Mouse (Mus musculus) forebrain, embryonic 16.5 days (tissue): ENCODE results near the gene Plcb1. TPM values are rescaled to one million over a fixed set of nuclear protein-coding genes. Genes with fewer than 3 reads are reported as not detected.

ENCODE experiments used
- ATAC-seq: fragments of 200-750 bp; cut with Nextera tagmentation; 2 replicates; pipeline ENCODE4 v1.8.0; 2017; ENCODE audit warnings: mild to moderate bottlenecking, moderate library complexity
- H3K27ac ChIP-seq: fragments of 300-500 bp; sonication (generic); 2 replicates; pipeline ENCODE4 v1.5.1; 2014; ENCODE audit warnings: low read length, control low read depth
- H3K27me3 ChIP-seq: fragments of 300-500 bp; sonication (generic); replicated peaks from 2 replicates; pipeline ENCODE4 v1.6.1; 2014; ENCODE audit warnings: low read length; ENCODE audit not compliant: control insufficient read depth, insufficient read depth
- H3K36me3 ChIP-seq: fragments of 300-500 bp; sonication (generic); 2 replicates; pipeline ENCODE4 v1.6.1; 2014; ENCODE audit not compliant: control insufficient read depth, insufficient read depth
- H3K4me1 ChIP-seq: fragments of 300-500 bp; sonication (generic); replicated peaks from 2 replicates; pipeline ENCODE4 v1.6.1; 2014; ENCODE audit warnings: low read length; ENCODE audit not compliant: control insufficient read depth, insufficient read depth
- H3K4me2 ChIP-seq: fragments of 300-500 bp; sonication (generic); 2 replicates; pipeline ENCODE4 v1.6.1; 2014; ENCODE audit warnings: mild to moderate bottlenecking, low read length, control low read depth
- H3K4me3 ChIP-seq: fragments of 300-500 bp; sonication (generic); replicated peaks from 2 replicates; pipeline ENCODE4 v1.5.1; 2014; ENCODE audit warnings: mild to moderate bottlenecking, low read length, control low read depth
- H3K9ac ChIP-seq: fragments of 300-500 bp; sonication (generic); replicated peaks from 2 replicates; pipeline ENCODE4 v1.6.1; 2014; ENCODE audit warnings: low read depth, low read length, control low read depth
- H3K9me3 ChIP-seq: fragments of 300-500 bp; sonication (generic); 2 replicates; pipeline ENCODE4 v1.6.1; 2016; ENCODE audit warnings: low read length; ENCODE audit not compliant: control insufficient read depth
- whole genome bisulfite sequencing: fragments of 180-500 bp; shearing (Covaris S2); extraction: QIAGEN DNeasy Blood & Tissue Kit; methylation state at CpG from one replicate; pipeline ENCODE4 v1.1.7; 2014; 5-methylcytosine and 5-hydroxymethylcytosine counted together
- polyA plus RNA-seq: library from polyadenylated mRNA; unstranded; fragments of >200 nt; fragmentation: Nextera tagmentation; extraction: Ambion mirVana; gene quantifications from 2 replicates; pipeline ENCODE4 v1.2.1, GENCODE M21; 2015

Plcb1 gene
- polyA plus RNA-seq, 1 experiment from 2014 or later, result 49.4 TPM

GRCm38 (mm10) chr2:134787336-134788095, 1.6 kb downstream of the Plcb1 start:
- ATAC-seq, result no peak
- Histone ChIP-seq H3K4me3 (peak overlapping the region; percentile 78), H3K36me3 (no peaks in the 10 kb centered on the region), H3K27ac (no peak overlapping the region), H3K4me1 (peaks cover 7% of the 10 kb centered on the region; the same call in 1 of the 2 replicates), H3K4me2 (peak overlapping the region; percentile 54), H3K27me3 (no peaks in the 10 kb centered on the region), H3K9ac (peak overlapping the region; percentile 87), H3K9me3 (no peaks in the 10 kb centered on the region)
- 24% methylated on average over 12 of the region's 12 CpGs for WGBS

DNA sequence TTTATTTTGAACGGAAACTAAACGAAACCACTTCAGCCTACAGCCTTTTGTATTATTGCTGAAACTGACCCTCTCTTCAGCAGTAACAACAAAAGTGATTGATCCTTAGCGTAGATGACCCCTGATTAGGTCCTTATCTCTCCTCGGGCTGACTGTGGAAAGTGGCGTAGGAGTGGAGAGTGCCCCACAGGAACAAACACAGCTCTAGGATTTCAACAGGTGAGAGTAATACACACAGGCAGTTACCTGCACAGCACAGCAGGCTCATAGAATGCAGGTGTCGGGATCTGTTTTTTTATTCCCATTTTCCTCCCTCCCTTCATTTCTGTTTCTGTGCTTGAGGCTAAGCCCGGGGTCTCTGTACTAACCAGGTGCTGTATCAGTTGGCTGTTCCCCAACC, 7.1 kb downstream of the Plcb1 start:
- H3K4me1 ChIP-seq, result no peaks in the 10 kb centered on the region
- no peaks in the 10 kb centered on the region for H3K9me3 ChIP-seq
- H3K9ac ChIP-seq, result no peak overlapping the region
- no peaks in the 10 kb centered on the region for H3K27me3 ChIP-seq
- H3K4me2 ChIP-seq, result no peak overlapping the region
- no peak overlapping the region for H3K4me3 ChIP-seq
- WGBS, result 88% methylated on average over 7 of the region's 7 CpGs
- H3K27ac ChIP-seq, result no peak overlapping the region
- no peak for ATAC-seq
- H3K36me3 ChIP-seq, result no peaks in the 10 kb centered on the region

DNA sequence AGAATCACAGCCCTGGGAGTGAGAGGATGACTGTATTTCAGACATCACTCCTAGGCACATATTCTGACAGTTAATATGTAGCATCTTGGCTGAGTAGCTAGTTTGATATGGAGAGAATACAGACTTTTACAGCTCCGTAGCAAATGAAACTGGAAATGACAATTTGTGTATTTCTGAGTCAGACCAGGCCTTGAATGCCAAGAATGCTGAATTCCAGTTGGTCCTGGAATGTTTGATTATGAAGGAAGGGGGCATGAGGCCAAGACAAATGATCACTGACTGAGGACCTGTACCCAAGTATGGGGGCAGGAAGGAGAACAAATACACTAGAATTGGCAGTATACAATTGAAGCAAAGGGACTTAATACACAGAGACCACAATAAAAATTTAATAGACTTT, 14.4 kb downstream of the Plcb1 start:
- WGBS, result 68% methylated on average over 1 of the region's 1 CpGs
- no peak overlapping the region for H3K4me3 ChIP-seq
- no peaks in the 10 kb centered on the region for H3K27me3 ChIP-seq

DNA sequence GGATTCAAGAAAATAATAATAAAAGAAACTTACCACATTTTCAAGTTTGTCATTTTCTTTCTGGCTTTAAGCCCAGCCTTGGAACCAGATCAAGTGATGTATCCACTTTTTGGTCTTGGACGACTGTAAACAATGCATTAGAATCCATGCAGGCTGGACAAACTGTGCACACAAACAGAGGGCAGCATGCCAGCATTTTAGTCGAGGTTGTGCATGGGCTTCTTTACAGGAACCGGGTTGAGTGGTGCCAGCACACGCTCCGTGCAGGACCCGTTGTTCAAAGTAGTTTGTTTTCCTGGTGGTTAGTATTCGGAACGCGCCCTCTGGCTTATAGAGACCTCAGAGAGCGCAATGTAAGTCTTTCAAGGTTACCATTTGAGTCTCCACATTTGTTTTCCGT, 30.5 kb downstream of the Plcb1 start:
- Histone ChIP-seq H3K27me3 (no peaks in the 10 kb centered on the region), H3K4me2 (no peak overlapping the region), H3K9me3 (no peaks in the 10 kb centered on the region), H3K4me3 (no peak overlapping the region), H3K36me3 (no peaks in the 10 kb centered on the region), H3K9ac (no peak overlapping the region), H3K4me1 (peaks cover 6% of the 10 kb centered on the region; the same call in 1 of the 2 replicates), H3K27ac (no peak overlapping the region)
- no peak for ATAC-seq
- WGBS, result 52% methylated on average over 11 of the region's 11 CpGs

More for the DNA sequence above, 14.4 kb downstream of the Plcb1 start:
- H3K9ac ChIP-seq, result no peak overlapping the region
- no peak for ATAC-seq
- peaks cover 3% of the 10 kb centered on the region; the same call in 1 of the 2 replicates for H3K4me1 ChIP-seq
- H3K27ac ChIP-seq, result no peak overlapping the region
- no peaks in the 10 kb centered on the region for H3K36me3 ChIP-seq
- no peaks in the 10 kb centered on the region for H3K9me3 ChIP-seq
- H3K4me2 ChIP-seq, result no peak overlapping the region

DNA sequence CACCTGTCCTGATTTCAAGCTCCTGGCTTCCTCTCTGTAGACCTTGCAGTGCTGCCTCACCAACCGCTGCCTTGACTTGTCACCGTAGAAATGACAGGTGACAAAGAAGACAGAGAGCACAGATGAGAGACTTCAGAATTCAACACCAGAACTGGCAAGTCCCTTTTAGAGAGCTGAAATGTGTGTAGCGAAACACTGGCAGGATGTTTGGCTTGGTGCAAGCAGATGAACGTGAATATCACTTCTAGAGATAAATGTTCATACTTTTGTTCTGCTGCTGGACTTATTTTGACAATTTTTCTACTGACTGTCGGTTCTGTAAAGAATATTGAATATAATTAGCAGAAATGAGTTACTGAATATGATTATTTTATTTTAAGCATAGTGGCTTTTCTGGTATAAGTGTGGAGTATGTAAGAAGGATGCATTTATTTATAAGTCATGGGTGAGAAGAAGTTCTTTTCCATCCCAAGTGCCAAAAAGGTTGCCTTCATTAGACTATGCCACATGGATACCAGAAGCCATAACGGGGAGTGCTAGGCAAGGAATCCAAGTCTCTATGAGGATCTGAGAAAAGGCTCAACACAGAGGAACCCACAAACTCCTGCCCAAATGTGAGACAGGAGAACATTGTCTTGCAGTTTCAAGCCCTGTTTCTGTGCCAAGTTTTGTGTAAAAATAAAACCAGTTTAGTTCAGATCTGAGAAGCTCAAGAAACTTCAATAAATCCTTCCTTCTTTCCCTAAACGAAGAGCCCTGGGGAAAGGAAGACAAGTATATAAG, 31.4 kb downstream of the Plcb1 start:
- Histone ChIP-seq H3K36me3 (no peaks in the 10 kb centered on the region), H3K9ac (no peak overlapping the region), H3K27ac (no peak overlapping the region), H3K4me2 (no peak overlapping the region), H3K4me1 (peaks cover 6% of the 10 kb centered on the region; the same call in 1 of the 2 replicates), H3K27me3 (no peaks in the 10 kb centered on the region), H3K4me3 (no peak overlapping the region), H3K9me3 (no peaks in the 10 kb centered on the region)
- 72% methylated on average over 7 of the region's 7 CpGs for WGBS
- ATAC-seq, result no peak

DNA sequence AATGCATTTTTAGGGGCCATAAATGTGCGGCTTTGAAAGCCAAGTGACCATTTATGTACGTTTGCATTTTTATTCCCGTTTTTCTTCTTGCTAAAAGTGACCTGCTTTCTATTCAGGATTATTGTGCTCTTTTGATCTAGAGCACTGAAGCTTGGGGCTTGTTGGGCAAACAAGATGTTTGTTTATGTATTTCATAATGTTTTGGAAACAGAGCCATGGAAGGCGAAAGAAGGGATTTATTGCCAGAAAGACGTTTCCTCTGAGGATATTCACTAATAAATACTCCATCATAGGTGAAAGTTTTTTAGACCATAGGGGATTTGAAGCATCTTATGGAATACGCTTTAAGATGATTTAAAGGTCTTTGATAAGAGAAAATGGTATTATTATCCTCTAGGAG, 35.3 kb downstream of the Plcb1 start:
- H3K4me1 ChIP-seq, result peaks cover 15% of the 10 kb centered on the region
- H3K4me3 ChIP-seq, result no peak overlapping the region
- no peaks in the 10 kb centered on the region for H3K36me3 ChIP-seq
- H3K27me3 ChIP-seq, result no peaks in the 10 kb centered on the region
- WGBS, result 73% methylated on average over 6 of the region's 6 CpGs
- no peaks in the 10 kb centered on the region for H3K9me3 ChIP-seq
- H3K9ac ChIP-seq, result no peak overlapping the region
- H3K4me2 ChIP-seq, result no peak overlapping the region
- H3K27ac ChIP-seq, result no peak overlapping the region
- ATAC-seq, result no peak

- 0 out of 2 replicates have a peak overlapping the region, but pooled peaks have one; percentile 6 for H3K9ac ChIP-seq
- peak overlapping the region; percentile 23 for H3K27ac ChIP-seq
- no peak overlapping the region for H3K4me3 ChIP-seq
- peaks cover 17% of the 10 kb centered on the region for H3K4me1 ChIP-seq
- ATAC-seq, result peak; percentile 45
- WGBS, result 19% methylated on average over 7 of the region's 7 CpGs
- H3K4me2 ChIP-seq, result no peak overlapping the region
- no peaks in the 10 kb centered on the region for H3K9me3 ChIP-seq
- H3K36me3 ChIP-seq, result no peaks in the 10 kb centered on the region
- no peaks in the 10 kb centered on the region for H3K27me3 ChIP-seq
These were observed 39.8 kb downstream of the Plcb1 start for GRCm38 (mm10) chr2:134825645-134826044.

- Histone ChIP-seq H3K9me3 (no peaks in the 10 kb centered on the region), H3K4me2 (no peak overlapping the region), H3K4me1 (peaks cover 17% of the 10 kb centered on the region), H3K27ac (peak overlapping the region; percentile 78), H3K36me3 (no peaks in the 10 kb centered on the region), H3K9ac (no peak overlapping the region; the same call in 1 of the 2 replicates), H3K4me3 (no peak overlapping the region), H3K27me3 (no peaks in the 10 kb centered on the region)
- 19% methylated on average over 8 of the region's 8 CpGs for WGBS
- peak; percentile 71 for ATAC-seq
These were observed 40.5 kb downstream of the Plcb1 start for GRCm38 (mm10) chr2:134826111-134827005.
